Mouse (Mus musculus): Measurements from ENCODE around the gene Abcf2.

- TF ChIP-seq POLR2A (IDR thresholded peaks at IDR 0.05; ENCODE audit: extremely low read depth, insufficient read depth, low read length), result peak; percentile 35; the same call in 1 of the 2 replicates
- TF ChIP-seq CTCF (IDR thresholded peaks at IDR 0.05; ENCODE audit: low read depth, low read length), result no peak
These were observed 24.9 kb upstream of the Abcf2 start for GRCm38 (mm10) chr5:24601911-24602750.
